Mouse (Mus musculus) liver, postnatal 0 days (tissue): Measurements from ENCODE around the gene Ndufa6. TPM values are rescaled to one million over a fixed set of nuclear protein-coding genes. Genes with fewer than 3 reads are reported as not detected.

Experiments
- ATAC-seq: fragments of 200-750 bp; cut with Nextera tagmentation; 2 replicates; pipeline ENCODE4 v1.8.0; 2017; ENCODE audit warnings: mild to moderate bottlenecking, moderate library complexity
- DNase-seq: peaks from one replicate; pipeline ENCODE4 v3.0.0-alpha.2; 2016
- H3K27ac ChIP-seq: fragments of 300-500 bp; sonication (generic); 2 replicates; pipeline ENCODE4 v1.5.1; 2014; ENCODE audit warnings: antibody characterized with exemption, moderate library complexity, mild to moderate bottlenecking, low read depth
- H3K27me3 ChIP-seq: fragments of 300-500 bp; sonication (generic); 2 replicates; pipeline ENCODE4 v1.6.1; 2014; ENCODE audit warnings: low read length, control low read depth, mixed read lengths; ENCODE audit not compliant: insufficient read depth
- H3K36me3 ChIP-seq: fragments of 300-500 bp; sonication (generic); replicated peaks from 2 replicates; pipeline ENCODE4 v1.6.1; 2014; ENCODE audit warnings: mild to moderate bottlenecking, control low read depth, low read length, moderate library complexity, mixed read lengths; ENCODE audit not compliant: insufficient read depth
- H3K4me1 ChIP-seq: fragments of 300-500 bp; sonication (generic); 2 replicates; pipeline ENCODE4 v1.6.1; 2014; ENCODE audit warnings: antibody characterized with exemption, mild to moderate bottlenecking, control low read depth; ENCODE audit not compliant: insufficient read depth
- H3K4me2 ChIP-seq: fragments of 300-500 bp; sonication (generic); 2 replicates; pipeline ENCODE4 v1.6.1; 2014; ENCODE audit warnings: low read depth, mild to moderate bottlenecking, low read length, moderate library complexity, mixed read lengths
- H3K4me3 ChIP-seq: fragments of 300-500 bp; sonication (generic); 2 replicates; pipeline ENCODE4 v1.5.1; 2014; ENCODE audit warnings: low read depth, low read length
- H3K9ac ChIP-seq: fragments of 300-500 bp; sonication (generic); replicated peaks from 2 replicates; pipeline ENCODE4 v1.6.1; 2014; ENCODE audit warnings: mild to moderate bottlenecking, moderate library complexity
- H3K9me3 ChIP-seq: fragments of 300-500 bp; sonication (generic); 2 replicates; pipeline ENCODE4 v1.6.1; 2016; ENCODE audit warnings: mild to moderate bottlenecking, control low read depth, low read length, mixed read lengths
- CTCF ChIP-seq: sonication (generic); IDR thresholded peaks from 2 replicates; pipeline ENCODE4 v1.5.1; 2016; ENCODE audit warnings: antibody characterized with exemption, low read depth
- EP300 ChIP-seq: IDR thresholded peaks from 2 replicates; pipeline ENCODE4 v1.6.1; 2016; ENCODE audit warnings: antibody characterized with exemption, low read depth, mild to moderate bottlenecking
- WGBS: fragments of 180-500 bp; shearing (Covaris S2); extraction: QIAGEN DNeasy Blood & Tissue Kit; methylation state at CpG from one replicate; pipeline ENCODE4 v1.1.7; 2014; ENCODE audit not compliant: insufficient replicate concordance; 5-methylcytosine and 5-hydroxymethylcytosine counted together
- polyA plus RNA-seq: library from polyadenylated mRNA; unstranded; fragments of >200 nt; fragmentation: Nextera tagmentation; extraction: Ambion mirVana; gene quantifications from 2 replicates; pipeline ENCODE4 v1.2.1, GENCODE M21; 2015

Gene Ndufa6
- polyA plus RNA-seq, 1 experiment from 2014 or later, result 642 TPM

- Histone ChIP-seq H3K4me2 (peak overlapping the region; percentile 76), H3K9me3 (no peaks in the 10 kb centered on the region), H3K4me3 (peak overlapping the region; percentile 59), H3K36me3 (peaks cover 25% of the 10 kb centered on the region), H3K27ac (peak overlapping the region; percentile 99), H3K27me3 (no peaks in the 10 kb centered on the region), H3K4me1 (peaks cover 77% of the 10 kb centered on the region), H3K9ac (peak overlapping the region; percentile 81)
- TF ChIP-seq EP300, result no peak
- no peak for TF ChIP-seq CTCF
- 22% methylated on average over 21 of the region's 21 CpGs for WGBS
- DNase-seq (peak; percentile 57), ATAC-seq (no peak)
Observed at GRCm38 (mm10) chr15:82340414-82341035, 13.6 kb downstream of the Ndufa6 start.

DNA sequence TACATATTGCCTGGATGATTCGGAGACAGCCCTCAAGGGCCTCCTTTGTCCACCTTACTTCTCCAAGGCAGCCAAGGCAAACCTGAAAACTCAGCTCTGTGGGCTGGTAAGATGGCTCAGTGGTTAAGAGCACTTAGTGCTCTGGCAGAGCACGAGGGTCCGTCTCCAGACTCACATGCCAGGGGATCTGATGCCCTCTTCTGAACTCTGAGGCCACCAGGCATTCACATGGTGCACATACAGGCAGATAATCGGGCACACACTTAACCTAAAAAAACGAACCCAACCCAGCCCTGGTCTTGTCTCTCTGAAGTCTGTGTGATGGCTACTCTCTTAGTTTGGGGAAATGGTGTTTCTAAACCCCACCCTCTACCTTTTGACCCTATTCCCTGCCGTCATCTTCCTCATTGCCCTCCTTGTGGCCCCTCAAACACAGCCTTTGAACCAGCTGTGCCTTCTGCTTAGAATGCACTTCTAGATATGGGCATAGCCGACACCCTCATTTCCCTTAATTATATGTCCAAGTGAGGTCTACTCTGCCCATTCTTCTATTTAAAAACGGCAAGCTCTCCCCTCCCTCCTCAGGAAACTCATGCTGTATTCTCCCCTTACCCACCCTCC lies 14.4 kb downstream of the Ndufa6 start:
- ATAC-seq (no peak), DNase-seq (no peak)
- TF ChIP-seq EP300 (no peak), CTCF (no peak)
- Histone ChIP-seq H3K27ac (peak overlapping the region; percentile 99), H3K9ac (peak overlapping the region; percentile 81), H3K4me3 (no peak overlapping the region), H3K4me1 (peaks cover 70% of the 10 kb centered on the region), H3K4me2 (peak overlapping the region; percentile 76; the same call in 1 of the 2 replicates), H3K36me3 (peaks cover 33% of the 10 kb centered on the region), H3K9me3 (no peaks in the 10 kb centered on the region), H3K27me3 (no peaks in the 10 kb centered on the region)
- WGBS, result 45% methylated on average over 8 of the region's 8 CpGs

DNA sequence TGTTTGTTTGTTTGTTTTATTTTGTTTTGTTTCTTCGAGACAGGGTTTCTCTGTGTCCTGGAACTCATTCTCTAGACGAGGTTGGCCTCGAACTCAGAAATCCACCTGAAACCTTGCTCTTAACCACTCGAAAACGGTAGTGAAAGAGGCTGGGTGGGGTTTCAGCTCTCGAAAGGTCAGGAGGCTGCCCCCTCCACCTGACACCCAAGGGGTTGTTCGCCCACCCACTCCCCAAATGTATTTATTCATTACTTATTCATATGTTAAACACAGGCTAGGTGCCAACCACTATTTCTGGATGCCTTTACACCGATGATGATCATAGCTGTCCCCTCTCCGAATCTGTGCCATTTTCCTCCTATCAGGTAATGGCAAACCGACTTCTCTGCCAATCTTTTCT lies 15.0 kb downstream of the Ndufa6 start:
- H3K27ac ChIP-seq, result peak overlapping the region; percentile 99
- TF ChIP-seq CTCF, result no peak
- TF ChIP-seq EP300, result no peak
- H3K27me3 ChIP-seq, result no peaks in the 10 kb centered on the region
- peak overlapping the region; percentile 77 for H3K4me3 ChIP-seq
- DNase-seq (no peak), ATAC-seq (no peak)
- peaks cover 64% of the 10 kb centered on the region for H3K4me1 ChIP-seq
- peak overlapping the region; percentile 81 for H3K9ac ChIP-seq
- no peaks in the 10 kb centered on the region for H3K9me3 ChIP-seq
- H3K36me3 ChIP-seq, result peaks cover 37% of the 10 kb centered on the region
- WGBS, result 42% methylated on average over 10 of the region's 10 CpGs
- peak overlapping the region; percentile 76 for H3K4me2 ChIP-seq

DNA sequence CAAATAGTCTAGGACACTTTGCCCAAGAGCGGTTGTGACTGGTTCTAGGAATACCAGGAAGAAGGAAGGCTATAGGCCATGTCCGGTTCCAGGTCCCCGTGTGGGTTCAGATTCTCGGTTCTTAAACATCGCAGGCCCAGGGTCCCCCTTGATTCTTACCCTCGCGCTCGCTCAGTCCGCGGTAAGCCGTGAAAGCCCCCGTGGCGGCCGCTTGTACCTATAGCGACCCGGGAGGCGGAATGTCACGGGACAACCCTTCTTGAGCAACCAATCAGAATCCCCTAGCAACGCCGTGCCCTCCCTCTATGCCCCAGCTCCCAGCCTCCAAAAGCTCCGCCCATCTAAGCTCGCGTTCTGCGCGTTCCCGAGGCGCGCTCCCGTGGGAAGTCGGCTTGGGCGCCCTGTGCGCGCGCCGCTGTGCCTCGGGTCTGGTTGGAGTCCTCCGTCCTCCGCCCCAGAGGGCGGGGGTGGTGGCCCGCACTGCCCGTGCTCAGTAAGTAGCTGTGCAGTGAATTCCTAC lies 15.5 kb downstream of the Ndufa6 start, which contains the start of the genes Naga, Pheta2 and Smdt1:
Naga (minus strand) TSS at position 333 of the 520 bp plus-strand sequence.
Pheta2 (plus strand) TSS at position 350 of the 520 bp plus-strand sequence.
Smdt1 (plus strand) TSS at position 367 of the 520 bp plus-strand sequence.
- ATAC-seq (peak; percentile 79), DNase-seq (peak; percentile 99)
- Histone ChIP-seq H3K9me3 (no peaks in the 10 kb centered on the region), H3K36me3 (peaks cover 35% of the 10 kb centered on the region), H3K4me3 (peak within 1 kb of the TSS; percentile 77), H3K27ac (peak within 1 kb of the TSS; percentile 99), H3K9ac (peak within 1 kb of the TSS; percentile 81), H3K4me2 (peak within 1 kb of the TSS; percentile 76), H3K27me3 (no peaks in the 10 kb centered on the region), H3K4me1 (peaks cover 59% of the 10 kb centered on the region)
- WGBS, result 0% methylated on average over 40 of the region's 41 CpGs
- TF ChIP-seq EP300 (0 out of 2 replicates have a peak, but pooled peaks have one; percentile 9), CTCF (peak; percentile 47)

GRCm38 (mm10) chr15:82337875-82338274 lies 16.2 kb downstream of the Ndufa6 start:
- H3K4me1 ChIP-seq, result peaks cover 51% of the 10 kb centered on the region
- H3K4me3 ChIP-seq, result peak overlapping the region; percentile 77
- peaks cover 30% of the 10 kb centered on the region for H3K36me3 ChIP-seq
- ATAC-seq (no peak), DNase-seq (no peak)
- H3K4me2 ChIP-seq, result peak overlapping the region; percentile 76
- WGBS, result 12% methylated on average over 4 of the region's 4 CpGs
- no peaks in the 10 kb centered on the region for H3K27me3 ChIP-seq
- peak overlapping the region; percentile 81 for H3K9ac ChIP-seq
- peak overlapping the region; percentile 99 for H3K27ac ChIP-seq
- no peaks in the 10 kb centered on the region for H3K9me3 ChIP-seq
- TF ChIP-seq EP300 (no peak), CTCF (no peak)

- WGBS, result 87% methylated on average over 12 of the region's 12 CpGs
- no peak overlapping the region for H3K9ac ChIP-seq
Observed at GRCm38 (mm10) chr15:82336629-82337028, 17.5 kb downstream of the Ndufa6 start.

More at GRCm38 (mm10) chr15:82336629-82337028, 17.5 kb downstream of the Ndufa6 start:
- H3K36me3 ChIP-seq, result peaks cover 39% of the 10 kb centered on the region
- H3K4me2 ChIP-seq, result peak overlapping the region; percentile 76
- H3K27ac ChIP-seq, result peak overlapping the region; percentile 22; the same call in 1 of the 2 replicates
- H3K4me1 ChIP-seq, result peaks cover 41% of the 10 kb centered on the region
- DNase-seq (no peak), ATAC-seq (no peak)
- TF ChIP-seq CTCF (no peak), EP300 (no peak)
- H3K9me3 ChIP-seq, result no peaks in the 10 kb centered on the region
- H3K4me3 ChIP-seq, result no peak overlapping the region
- H3K27me3 ChIP-seq, result no peaks in the 10 kb centered on the region
